Comparison of ENCODE assay signal across 8 mouse cellular contexts in genomic region chr11:30754486-30754854, GRCm38 (mm10). TPM values are rescaled to one million over a fixed set of nuclear protein-coding genes. Genes with fewer than 3 reads are reported as not detected.
DNase-seq lines count a peak whose midpoint lies in the region; ATAC-seq and TF ChIP-seq lines count a peak whose summit lies in the region.
"Not testable (repeated sequence)": the region's sequence is repeated elsewhere in the genome, so short reads cannot be mapped to it uniquely, and the experiment has no call there.

No protein-coding gene starts in this region.

- not testable (repeated sequence) for ATAC-seq in heart, embryonic 11.5 days (replicated peaks; ENCODE audit: insufficient number of reproducible peaks, low FRiP score, low TSS enrichment); hindbrain, embryonic 15.5 days (ENCODE audit: low FRiP score, low read depth); liver, embryonic 14.5 days (ENCODE audit: insufficient read depth); midbrain, embryonic 14.5 days (ENCODE audit: low FRiP score, low TSS enrichment)

- H3K36me3 ChIP-seq in ES-Bruce4 (ENCODE audit: control insufficient read depth, insufficient read depth, low read length, poor library complexity, severe bottlenecking); heart, embryonic 11.5 days (ENCODE audit: control insufficient read depth, insufficient read depth, low read length); hindbrain, embryonic 15.5 days; liver, embryonic 14.5 days (replicated peaks; ENCODE audit: control insufficient read depth, insufficient read depth, low read depth); midbrain, embryonic 14.5 days (ENCODE audit: control insufficient read depth, insufficient read depth, low read length); spleen, adult 2 months (ENCODE audit: control insufficient read depth, insufficient read depth, low read length): not testable (repeated sequence)

- not testable (repeated sequence) for TF ChIP-seq CTCF in ES-Bruce4 (IDR thresholded peaks at IDR 0.05; ENCODE audit: low read depth, low read length); embryonic fibroblast, embryonic 13.5 days (IDR thresholded peaks at IDR 0.05; ENCODE audit: borderline replicate concordance, insufficient read depth, low read length); layer of hippocampus, adult 2 months (conservative IDR thresholded peaks at IDR 0.05); liver, embryonic 14.5 days (IDR thresholded peaks at IDR 0.05; ENCODE audit: low read depth); spleen, adult 2 months (IDR thresholded peaks at IDR 0.05; ENCODE audit: extremely low read depth, insufficient read depth, insufficient read length, insufficient replicate concordance)

- peak overlapping the region; percentile 52 for H3K4me3 ChIP-seq in ES-Bruce4 (ENCODE audit: low read depth, low read length)
- H3K4me3 ChIP-seq in embryonic fibroblast, embryonic 13.5 days (ENCODE audit: insufficient read depth, low read length), result peak overlapping the region; percentile 17
- H3K4me3 ChIP-seq in heart, embryonic 11.5 days (ENCODE audit: low read depth, low read length), result peak overlapping the region; percentile 62
- peak overlapping the region; percentile 58 for H3K4me3 ChIP-seq in hindbrain, embryonic 15.5 days
- H3K4me3 ChIP-seq in layer of hippocampus, adult 2 months, result peak overlapping the region; percentile 65
- not testable (repeated sequence) for H3K4me3 ChIP-seq in liver, embryonic 14.5 days (ENCODE audit: insufficient read depth in 1 of 2, low read depth in 2 of 2, low read length in 2 of 2)
- peak overlapping the region; percentile 65 for H3K4me3 ChIP-seq in midbrain, embryonic 14.5 days (replicated peaks; ENCODE audit: low read depth, low read length)
- peak overlapping the region; percentile 4; the same call in 1 of the 2 replicates for H3K4me3 ChIP-seq in spleen, adult 2 months (ENCODE audit: extremely low read depth, insufficient read depth, insufficient read length)

- H3K27me3 ChIP-seq in ES-Bruce4 (ENCODE audit: control insufficient read depth, insufficient read depth, low read length, poor library complexity, severe bottlenecking); heart, embryonic 11.5 days (ENCODE audit: control insufficient read depth, insufficient read depth, low read length); hindbrain, embryonic 15.5 days; midbrain, embryonic 14.5 days (ENCODE audit: control insufficient read depth, insufficient read depth, low read length); spleen, adult 2 months (ENCODE audit: control insufficient read depth, insufficient read depth, low read length): not testable (repeated sequence)
- peaks cover 16% of the 10 kb centered on the region for H3K27me3 ChIP-seq in liver, embryonic 14.5 days (ENCODE audit: control insufficient read depth, insufficient read depth, low read length)

- H3K9me3 ChIP-seq in ES-Bruce4 (replicated peaks; ENCODE audit: control insufficient read depth, insufficient read depth, low read length, poor library complexity, severe bottlenecking), result peaks cover 11% of the 10 kb centered on the region
- H3K9me3 ChIP-seq in heart, embryonic 11.5 days (replicated peaks; ENCODE audit: control insufficient read depth, low read length); hindbrain, embryonic 15.5 days; liver, embryonic 14.5 days (ENCODE audit: control insufficient read depth, low read length); midbrain, embryonic 14.5 days (ENCODE audit: control insufficient read depth, low read length): not testable (repeated sequence)

- H3K27ac ChIP-seq in ES-Bruce4 (ENCODE audit: insufficient read depth, low read length), result peak overlapping the region; percentile 2; the same call in 1 of the 2 replicates
- not testable (repeated sequence) for H3K27ac ChIP-seq in embryonic fibroblast, embryonic 13.5 days (ENCODE audit: insufficient read depth, low read length); heart, embryonic 11.5 days (ENCODE audit: low read depth, low read length); hindbrain, embryonic 15.5 days (replicated peaks); liver, embryonic 14.5 days; midbrain, embryonic 14.5 days (replicated peaks; ENCODE audit: low read depth, low read length); spleen, adult 2 months (ENCODE audit: insufficient read depth, low read length)
- H3K27ac ChIP-seq in layer of hippocampus, adult 2 months, result peak overlapping the region; percentile 78; the same call in 1 of the 2 replicates

- H3K4me1 ChIP-seq in ES-Bruce4 (ENCODE audit: control insufficient read depth, insufficient read depth, low read length); embryonic fibroblast, embryonic 13.5 days (ENCODE audit: control insufficient read depth, insufficient read depth, low read length); heart, embryonic 11.5 days (ENCODE audit: control insufficient read depth, insufficient read depth, low read length); hindbrain, embryonic 15.5 days (replicated peaks); liver, embryonic 14.5 days (replicated peaks; ENCODE audit: control insufficient read depth in 2 of 2, insufficient read depth in 2 of 2, low read length in 1 of 2); midbrain, embryonic 14.5 days (ENCODE audit: control insufficient read depth, insufficient read depth, low read length); spleen, adult 2 months (ENCODE audit: control insufficient read depth, insufficient read depth, insufficient read length): not testable (repeated sequence)

- peak overlapping the region; percentile 89 for H3K9ac ChIP-seq in ES-Bruce4 (ENCODE audit: low read depth, poor library complexity, severe bottlenecking)
- H3K9ac ChIP-seq in heart, embryonic 11.5 days (ENCODE audit: low read depth, low read length), result peak overlapping the region; percentile 77
- H3K9ac ChIP-seq in hindbrain, embryonic 15.5 days, result peak overlapping the region; percentile 50
- H3K9ac ChIP-seq in liver, embryonic 14.5 days (replicated peaks), result not testable (repeated sequence)
- peak overlapping the region; percentile 73; the same call in 1 of the 2 replicates for H3K9ac ChIP-seq in midbrain, embryonic 14.5 days (replicated peaks; ENCODE audit: low read length)

- 59% methylated on average over 4 of the region's 4 CpGs for WGBS in heart, embryonic 11.5 days (ENCODE audit: insufficient replicate concordance)
- WGBS in hindbrain, embryonic 15.5 days, result 66% methylated on average over 4 of the region's 4 CpGs
- 54% methylated on average over 4 of the region's 4 CpGs for WGBS in liver, embryonic 14.5 days (ENCODE audit: insufficient replicate concordance)
- 57% methylated on average over 4 of the region's 4 CpGs for WGBS in midbrain, embryonic 14.5 days
- WGBS in spleen, adult 2 months, result 72% methylated on average over 4 of the region's 4 CpGs

- TF ChIP-seq EP300 in ES-Bruce4 (IDR thresholded peaks at IDR 0.05; ENCODE audit: insufficient read depth, low read depth, low read length); liver, embryonic 14.5 days (IDR thresholded peaks at IDR 0.05; ENCODE audit: low read depth): not testable (repeated sequence)

- H3K4me2 ChIP-seq in heart, embryonic 11.5 days, result peak overlapping the region; percentile 96
- H3K4me2 ChIP-seq in hindbrain, embryonic 15.5 days, result peak overlapping the region; percentile 82
- peak overlapping the region; percentile 33; the same call in 1 of the 2 replicates for H3K4me2 ChIP-seq in liver, embryonic 14.5 days (ENCODE audit: low read depth)
- H3K4me2 ChIP-seq in midbrain, embryonic 14.5 days (ENCODE audit: low read length), result peak overlapping the region; percentile 94

- not testable (repeated sequence) for TF ChIP-seq POLR2A in ES-Bruce4 (IDR thresholded peaks at IDR 0.05; ENCODE audit: insufficient read depth, low read length); embryonic fibroblast, embryonic 13.5 days (IDR thresholded peaks at IDR 0.05; ENCODE audit: low read depth, low read length); spleen, adult 2 months (IDR thresholded peaks at IDR 0.05; ENCODE audit: low read depth, low read length)

- DNase-seq in layer of hippocampus, adult 2 months (ENCODE audit: low spot score in 2 of 2); liver, embryonic 14.5 days (ENCODE audit: low read depth in 3 of 3, low spot score in 3 of 3); midbrain, embryonic 14.5 days; spleen, adult 2 months (ENCODE audit: low read depth in 1 of 2, low spot score in 2 of 2): not testable (repeated sequence)

RNA-seq across cellular contexts. Expression of gene Psme4, which starts 17.1 kb away (rescaled TPM):
- 241 and 244 TPM in 2 replicates for polyA plus RNA-seq in ES-Bruce4 (2011; ENCODE audit: insufficient read depth, insufficient read length, low read depth, missing spikeins)
- polyA plus RNA-seq in embryonic fibroblast, embryonic 13.5 days (2011; ENCODE audit: insufficient read length, low read depth, missing spikeins), result 73.2 and 82.3 TPM in 2 replicates
- 17.1 and 23.8 TPM in 2 replicates for polyA plus RNA-seq in heart, embryonic 11.5 days (2014; fragmentation: Nextera tagmentation; extraction: Ambion mirVana)
- polyA plus RNA-seq in hindbrain, embryonic 15.5 days (2015; fragmentation: Nextera tagmentation; extraction: Ambion mirVana), result 12.0 and 16.0 TPM in 2 replicates
- 10 to 100 TPM; 39.0 to 49.8 TPM for total RNA-seq in layer of hippocampus, adult 2 months (2021)
- 10.1 and 15.1 TPM in 2 replicates for polyA plus RNA-seq in liver, embryonic 14.5 days (2012; rRNA removed)
- polyA plus RNA-seq in liver, embryonic 14.5 days (2014; fragmentation: Nextera tagmentation; extraction: Ambion mirVana), result 12.8 and 13.7 TPM in 2 replicates
- polyA plus RNA-seq in midbrain, embryonic 14.5 days (2014; fragmentation: Nextera tagmentation; extraction: Ambion mirVana), result 28.8 and 30.9 TPM in 2 replicates
- 4.3 TPM in 2 replicates for polyA plus RNA-seq in spleen, adult 2 months (2012; rRNA removed)

Comparison
In these comparisons a context has a peak if more than half of its experiments do, and no peak if none do; other contexts are left out.
1. H3K4me2 ChIP-seq: peak in every context shown above with its lines; median percentile 96 in heart, embryonic 11.5 days; 94 in midbrain, embryonic 14.5 days; 82 in hindbrain, embryonic 15.5 days; 33 in liver, embryonic 14.5 days.